Mouse (Mus musculus): ENCODE measurements around the gene Hoxd11.

The Hoxd11 gene

DNA sequence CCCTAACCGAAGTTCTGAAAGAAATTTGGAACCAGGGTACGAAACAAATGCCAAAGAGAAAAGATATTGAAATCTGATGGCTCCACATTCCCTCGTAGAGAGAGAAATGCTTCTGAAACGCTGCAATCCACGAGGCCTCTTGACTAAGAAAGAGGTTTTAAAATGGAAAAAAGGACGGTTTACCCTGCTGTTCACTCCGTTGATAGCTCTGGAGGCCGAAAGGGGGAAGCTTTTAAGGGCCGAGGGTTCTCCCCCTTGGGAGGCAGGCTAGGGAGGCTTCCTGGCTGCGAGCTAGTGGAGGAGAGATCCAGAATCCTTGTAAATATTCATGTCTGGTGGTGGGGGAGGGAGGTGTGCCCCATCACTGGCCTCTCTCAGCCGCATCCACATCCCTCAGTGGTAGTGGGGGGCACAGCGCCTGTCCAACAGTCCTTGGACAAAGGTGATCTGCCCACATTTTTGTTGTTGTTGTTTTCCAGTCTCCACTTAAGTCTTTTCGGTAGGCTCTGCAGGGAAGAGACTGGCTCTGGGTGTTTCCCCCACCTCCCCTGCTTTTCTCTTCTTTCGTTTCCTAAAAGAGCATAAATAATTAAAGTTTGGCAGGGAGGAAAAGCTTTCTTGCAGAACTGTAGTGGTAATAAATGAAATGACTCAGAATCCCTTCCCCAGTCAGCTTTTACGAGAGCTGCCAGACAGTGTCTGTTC is at the start of gene Hoxd11:
TSS of gene Hoxd11 (plus strand) at position 667 of the 705 bp plus-strand sequence.
- DNase-seq, result no peak

DNA sequence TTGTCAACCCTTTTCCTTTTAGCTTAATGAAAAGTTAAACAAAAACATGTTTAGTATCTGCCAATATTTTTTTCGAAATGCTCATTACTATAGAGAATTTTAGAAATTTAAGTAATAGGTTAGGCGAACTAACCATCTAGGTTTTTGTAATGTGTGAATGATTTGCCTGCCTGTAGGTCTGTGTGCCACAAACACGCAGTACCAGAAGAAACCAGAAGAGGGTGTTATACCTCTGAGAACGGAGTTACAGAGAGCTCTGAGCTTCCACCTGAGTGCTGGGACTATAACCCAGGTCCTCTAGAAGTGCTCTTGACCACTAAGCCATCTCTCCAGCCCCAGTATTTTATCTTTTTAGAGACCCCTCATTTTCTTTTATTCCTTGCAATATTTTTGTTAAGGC is 43.9 kb upstream of the Hoxd11 start:
- DNase-seq, result no peak

DNA sequence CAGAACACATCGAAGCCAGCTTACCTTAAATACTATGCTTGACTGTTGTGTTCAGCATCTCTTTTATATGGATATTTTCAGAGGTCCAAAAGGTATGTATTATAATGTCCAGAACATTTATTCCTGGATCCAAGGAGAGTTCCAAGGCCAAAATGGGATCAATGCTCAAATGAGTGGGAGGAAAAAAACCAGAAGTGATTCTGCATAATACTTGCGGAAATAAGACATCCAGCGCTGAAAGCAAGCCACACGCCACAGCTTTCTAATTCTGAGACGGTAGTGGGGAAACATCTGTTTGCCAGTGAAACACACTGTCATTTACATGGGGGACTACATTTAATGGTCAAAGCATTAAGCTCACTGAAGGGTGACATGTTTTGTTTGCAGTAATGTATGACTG is 36.9 kb upstream of the Hoxd11 start:
- no peak for DNase-seq

DNA sequence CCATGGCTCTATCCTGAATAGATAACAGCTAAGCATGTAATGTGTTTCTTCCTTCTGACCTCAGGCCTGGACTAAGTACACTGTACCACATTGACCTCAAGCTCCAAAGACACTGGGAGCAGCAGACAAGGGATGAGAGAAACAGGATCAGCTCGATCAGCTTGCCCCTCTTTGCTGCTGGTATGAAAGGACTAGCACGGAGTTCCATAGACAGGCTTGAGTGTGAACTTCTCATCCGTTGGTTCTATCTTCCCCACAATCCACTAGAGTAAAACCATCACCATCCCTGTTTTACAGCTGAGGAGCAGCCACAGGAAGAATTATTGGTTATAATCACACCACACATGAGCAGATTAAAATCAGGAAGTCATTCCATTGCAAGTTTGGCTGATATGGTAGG is 33.7 kb upstream of the Hoxd11 start:
- DNase-seq, result no peak

DNA sequence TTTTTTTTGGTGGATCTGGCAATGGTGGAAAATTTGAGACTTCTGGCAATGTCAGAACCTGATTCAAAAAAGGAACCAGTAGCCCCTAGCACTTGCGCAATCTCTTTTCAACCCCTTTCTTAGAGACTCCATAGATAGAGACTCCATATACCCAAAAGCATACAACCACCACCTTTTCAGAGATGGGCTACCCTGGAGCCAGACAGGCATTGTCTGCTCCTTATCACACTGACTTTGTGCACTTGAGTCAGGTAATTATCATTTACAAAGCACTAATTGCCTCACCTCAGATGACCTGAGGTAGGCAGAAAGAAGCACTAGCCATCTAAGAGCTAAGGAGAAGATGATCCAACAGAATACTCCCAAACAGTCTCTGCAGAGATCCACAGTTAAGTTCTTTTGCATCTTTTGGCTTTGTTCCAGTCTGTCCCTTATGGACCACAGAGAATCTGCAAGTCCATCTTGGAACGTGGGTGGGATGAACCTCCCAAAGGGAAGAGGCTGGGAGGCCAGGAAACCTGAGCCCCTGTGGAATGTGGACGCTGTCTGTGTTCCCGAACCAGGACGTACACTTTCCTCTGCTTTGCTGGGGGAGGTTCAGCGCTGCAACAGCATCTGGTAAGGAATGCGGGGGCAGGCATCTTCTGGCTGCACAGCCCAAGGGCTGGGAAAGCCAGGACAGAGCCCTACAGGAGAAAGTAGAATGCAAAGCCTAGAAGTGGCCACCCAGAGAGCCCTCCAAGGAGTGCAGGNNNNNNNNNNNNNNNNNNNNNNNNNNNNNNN is 32.1 kb upstream of the Hoxd11 start:
- DNase-seq, result no peak

DNA sequence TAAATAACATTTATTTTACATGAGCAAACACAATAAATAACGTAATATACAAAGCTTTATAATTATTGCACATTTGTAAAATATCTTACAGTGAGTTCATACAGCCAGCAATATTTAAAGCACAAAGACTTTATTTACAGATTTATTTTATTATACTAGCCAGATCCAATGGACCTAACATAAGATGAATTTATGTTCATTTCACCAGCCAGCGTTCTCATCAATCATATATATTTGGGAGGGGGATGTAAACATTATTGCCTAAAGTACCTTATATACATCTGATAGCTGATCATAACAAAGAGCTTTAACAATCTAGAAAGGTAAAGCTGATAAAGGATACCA is 26.4 kb upstream of the Hoxd11 start:
- DNase-seq, result no peak

DNA sequence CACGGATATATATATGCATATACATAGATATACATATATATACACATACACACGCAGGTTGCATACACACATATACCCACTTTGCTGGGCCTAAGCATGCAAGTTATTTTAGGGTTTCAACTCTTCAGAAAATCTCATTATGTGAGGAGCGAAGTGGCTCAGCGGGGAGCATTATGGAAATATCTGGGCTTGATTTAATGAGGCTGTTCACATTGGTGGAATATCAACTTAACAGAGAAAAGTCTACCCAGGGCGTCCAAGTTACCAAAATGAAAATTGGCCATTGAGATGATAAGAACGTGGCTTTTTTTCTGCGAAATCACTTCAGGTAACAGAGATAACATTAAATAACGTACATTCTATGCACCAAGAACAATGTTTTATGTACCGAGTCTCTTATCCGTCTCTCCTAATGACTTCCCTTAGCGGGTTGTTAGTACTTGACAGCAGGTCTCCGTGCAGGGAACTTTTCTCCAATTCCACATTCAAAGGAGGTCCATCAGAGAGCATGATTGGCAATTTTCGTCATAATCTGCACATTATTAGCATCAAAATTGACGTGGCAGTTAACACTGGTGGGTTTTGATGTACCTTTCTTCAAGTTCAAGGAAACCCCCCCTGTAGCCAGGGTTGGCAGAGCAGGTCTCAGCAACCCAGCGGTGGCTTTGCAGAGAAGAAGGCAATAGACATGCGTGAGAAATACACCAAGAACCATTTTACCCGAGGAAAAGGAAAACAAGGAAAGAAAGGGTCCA is 25.4 kb upstream of the Hoxd11 start:
- DNase-seq, result no peak

DNA sequence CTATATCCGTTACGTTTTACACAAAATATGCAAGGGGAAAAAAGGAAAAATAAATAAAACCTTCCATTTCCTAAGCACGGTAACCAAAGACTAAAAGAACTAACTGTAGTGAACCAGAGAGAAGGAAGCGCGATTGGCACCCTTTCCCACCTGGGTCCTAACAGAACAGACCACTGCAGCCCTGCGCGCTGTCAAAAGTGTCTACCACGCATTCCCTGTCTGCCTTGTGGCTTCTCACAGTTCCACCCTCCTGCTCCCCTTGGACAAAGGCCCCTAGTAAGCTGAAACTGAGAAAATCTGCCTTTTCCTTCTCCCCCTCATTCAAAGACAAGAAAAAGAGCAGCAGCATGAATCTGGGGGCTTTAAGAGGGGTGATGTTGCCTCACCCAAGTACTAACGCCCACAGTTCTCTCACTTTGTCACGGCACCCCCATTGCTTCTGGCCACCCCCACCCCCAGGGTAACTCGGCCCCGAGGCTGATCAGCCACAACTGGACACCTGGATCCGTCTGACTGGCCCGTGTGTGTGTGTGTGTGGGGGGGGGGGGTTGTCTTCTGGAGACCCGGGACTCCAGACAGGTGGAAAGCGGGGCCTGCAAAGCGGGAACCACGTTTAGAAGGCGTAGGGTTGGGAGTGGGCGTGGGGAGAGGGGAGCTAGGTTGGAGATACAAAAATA is 24.5 kb upstream of the Hoxd11 start:
- DNase-seq, result no peak

DNA sequence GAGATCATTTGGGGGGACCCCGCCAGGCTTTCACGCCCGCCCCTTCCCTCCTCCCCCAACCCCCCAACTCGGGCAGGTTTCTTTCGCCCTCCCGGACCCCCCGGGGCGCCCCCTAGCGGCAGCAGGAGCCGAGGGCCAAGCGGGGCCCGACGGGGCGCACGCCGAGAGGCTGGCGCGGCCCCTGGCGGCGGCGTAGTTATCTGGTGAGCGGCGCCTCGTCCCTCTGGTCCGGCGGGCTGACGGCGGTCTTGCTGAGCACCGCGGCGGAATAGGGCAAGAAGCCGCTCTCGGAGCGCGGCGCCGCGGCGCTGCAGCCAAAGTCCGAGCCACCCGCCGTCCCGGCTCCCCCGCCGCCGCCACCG is 24.0 kb upstream of the Hoxd11 start:
- no peak for DNase-seq

DNA sequence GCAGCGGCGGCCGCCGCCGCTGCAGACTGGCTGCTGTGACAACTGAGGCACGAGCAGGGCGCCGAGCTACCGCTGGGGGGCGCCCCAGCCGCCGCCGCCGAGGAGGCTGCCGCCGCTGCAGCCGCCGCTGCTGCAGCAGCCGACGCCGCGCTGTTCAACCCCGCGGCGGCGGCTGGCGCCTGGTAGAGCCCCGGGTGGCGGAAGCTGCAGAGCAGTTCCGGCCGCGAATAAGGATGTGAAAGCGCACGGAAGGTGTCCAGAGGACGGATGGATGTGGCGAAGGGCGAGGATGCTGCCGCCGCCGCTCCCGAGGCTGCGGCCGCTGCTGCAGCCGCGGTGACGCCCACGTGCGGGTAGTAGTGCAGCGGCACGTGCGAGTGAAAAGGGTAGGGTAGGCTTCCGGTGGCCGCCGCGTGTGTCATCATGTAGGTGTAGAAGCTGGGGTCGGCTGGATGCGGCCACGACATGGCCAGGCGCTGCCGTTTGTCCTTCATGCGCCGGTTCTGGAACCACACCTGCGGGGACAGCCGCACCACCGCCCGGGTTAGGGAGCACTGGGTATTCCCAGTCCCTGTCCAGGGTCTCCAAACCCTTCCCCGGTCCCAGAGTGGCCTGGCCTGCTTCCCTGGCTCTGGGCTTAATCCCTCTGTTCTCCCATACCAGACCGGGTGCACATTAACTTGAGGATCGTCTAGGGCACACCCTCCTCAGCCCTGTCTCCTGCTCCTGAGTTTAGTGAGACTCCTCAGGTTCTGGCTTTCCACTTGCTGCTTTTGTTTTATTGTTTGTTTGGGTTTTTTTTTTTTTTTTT is 23.3 kb upstream of the Hoxd11 start:
- DNase-seq, result no peak

DNA sequence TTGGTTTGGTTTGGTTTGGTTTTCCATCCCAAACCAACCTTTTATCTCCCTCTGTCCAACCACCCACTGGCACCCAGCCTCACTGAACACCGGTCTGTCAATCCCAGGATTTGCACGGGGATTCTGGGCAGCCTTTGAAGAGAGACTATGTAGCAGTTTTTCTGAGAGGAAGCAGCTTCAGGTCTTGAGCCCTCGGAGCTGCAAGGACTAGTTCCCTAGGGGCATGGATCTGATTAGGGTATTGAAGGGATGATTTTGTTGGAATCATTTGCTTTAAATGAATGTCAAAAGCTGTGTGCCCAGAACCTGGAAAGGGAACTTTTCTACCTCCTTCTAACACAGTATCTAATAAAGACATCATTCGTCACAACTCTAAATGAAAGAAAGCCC is 22.7 kb upstream of the Hoxd11 start:
- no peak for DNase-seq

DNA sequence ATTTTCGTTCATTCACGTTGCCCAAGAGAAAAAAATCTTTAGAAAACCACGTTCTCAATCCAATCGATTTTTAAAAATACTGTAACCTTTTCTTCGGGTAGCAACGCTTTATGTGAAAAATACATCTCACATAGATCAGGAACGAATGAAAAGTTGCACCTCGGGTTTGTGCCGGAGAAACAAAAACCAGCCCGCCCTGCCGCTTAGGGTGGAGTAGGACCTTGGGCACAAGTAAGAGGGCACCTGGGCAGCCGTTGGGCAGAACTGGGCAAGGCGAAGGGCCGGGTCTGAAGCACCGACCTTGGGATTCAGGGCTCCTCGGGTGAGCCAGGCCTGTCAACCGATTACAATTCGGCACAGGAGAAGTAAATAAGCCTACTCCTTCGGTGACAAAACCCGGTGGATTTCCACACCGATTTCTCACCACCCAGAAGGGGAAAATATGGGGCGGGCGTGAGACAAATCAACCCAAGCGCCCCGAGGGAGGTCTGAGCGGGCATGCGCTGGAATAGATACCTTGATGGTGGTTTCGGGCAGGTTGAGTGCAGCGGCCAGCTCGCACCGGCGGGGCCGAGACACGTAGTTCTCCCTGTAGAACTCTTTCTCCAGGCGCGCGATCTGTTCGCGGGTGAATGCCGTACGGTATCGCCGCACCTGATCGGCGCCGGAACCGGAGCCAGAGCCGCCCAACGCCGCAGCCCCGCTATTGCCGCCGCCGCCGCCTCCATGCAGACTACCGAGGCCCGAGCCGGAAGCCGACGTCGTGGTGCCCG is 21.9 kb upstream of the Hoxd11 start:
- DNase-seq, result no peak

DNA sequence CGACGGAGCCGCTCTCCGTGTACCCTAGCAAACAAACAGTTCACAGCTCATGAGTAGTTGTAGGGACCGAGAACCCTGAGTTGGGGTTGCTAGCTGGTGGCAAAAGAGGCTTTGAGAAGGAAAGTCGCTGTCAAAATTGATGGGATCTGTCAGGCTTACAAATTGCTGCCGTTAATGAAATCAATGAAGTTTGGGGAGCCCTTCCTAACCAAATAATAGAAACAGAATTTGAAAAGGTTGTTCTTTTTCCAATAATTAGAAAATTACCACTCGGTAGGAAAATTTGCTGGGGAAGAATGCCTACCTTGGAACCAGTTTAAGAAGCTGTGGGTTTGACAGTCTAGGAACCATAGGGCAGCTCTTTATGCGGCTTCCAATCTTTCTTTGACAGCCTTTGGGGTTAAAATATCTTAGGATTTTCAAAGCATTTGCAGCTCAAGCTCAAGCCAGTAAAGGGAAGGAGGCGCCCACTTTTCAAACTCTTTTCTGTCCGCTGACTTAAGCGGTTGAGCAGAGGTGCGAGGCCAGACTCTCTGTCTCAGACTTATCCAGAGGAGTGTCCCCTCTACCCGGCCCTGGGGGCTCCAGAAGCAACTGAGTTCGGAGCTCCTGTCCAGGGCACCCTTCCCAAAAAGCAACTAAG is 21.2 kb upstream of the Hoxd11 start:
- DNase-seq, result no peak

DNA sequence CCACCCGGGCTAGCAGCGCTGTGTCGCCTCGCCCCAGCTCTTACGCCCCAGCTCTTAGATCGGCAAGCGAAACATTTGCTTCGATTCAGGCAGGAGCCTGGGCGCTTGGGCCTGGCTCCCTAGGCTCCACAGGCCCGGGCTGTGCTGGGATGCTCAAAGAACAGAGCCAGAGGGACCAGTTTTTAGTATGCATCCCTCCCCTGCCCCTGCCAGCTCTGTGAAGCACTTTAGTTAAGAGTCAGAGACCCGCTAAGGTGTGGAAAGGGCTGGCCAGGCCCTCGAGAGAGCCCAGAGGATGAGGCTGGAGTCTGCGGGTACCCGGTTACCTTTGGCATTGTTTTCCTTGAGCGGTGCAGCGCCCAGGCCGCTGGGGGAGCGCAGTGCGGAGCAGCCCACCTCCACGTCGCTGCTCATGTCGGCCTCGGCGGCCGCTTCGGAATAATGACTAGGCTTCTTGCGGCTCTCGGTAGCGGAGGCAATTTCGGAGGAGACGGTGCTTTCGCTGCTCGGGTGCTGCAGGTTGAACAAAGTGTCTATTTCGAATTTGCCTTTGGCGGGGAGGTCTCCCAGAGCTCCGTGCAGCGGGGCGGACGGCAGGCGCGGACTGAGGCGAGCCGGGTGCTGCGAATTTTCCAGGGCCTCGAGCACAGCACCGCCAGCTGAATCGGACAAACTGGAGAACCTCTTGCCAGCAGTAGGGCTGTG is 20.5 kb upstream of the Hoxd11 start:
- no peak for DNase-seq

DNA sequence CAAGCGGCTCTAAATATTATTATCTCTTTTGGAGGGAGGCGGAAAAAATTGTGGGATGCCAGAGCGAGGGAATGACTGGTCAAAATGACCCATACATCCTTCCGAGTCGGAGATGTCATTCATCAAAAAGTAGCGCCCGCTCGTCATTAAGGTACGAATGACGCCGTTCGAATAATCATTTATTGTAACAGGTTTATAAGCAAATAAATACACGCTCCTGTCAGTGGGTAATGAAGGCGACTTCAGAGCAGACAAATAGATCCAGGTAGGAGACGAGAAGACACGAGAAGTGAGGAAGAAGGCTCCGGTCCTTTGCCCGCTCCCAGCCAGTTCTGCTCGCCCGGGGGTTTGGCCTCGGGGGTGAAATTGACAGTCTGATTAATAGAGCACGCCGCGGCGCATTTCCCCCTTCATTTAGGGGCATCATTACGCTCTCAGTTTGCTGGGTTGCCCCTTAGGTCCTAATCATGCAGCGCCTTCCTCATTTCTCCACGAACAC is 19.8 kb upstream of the Hoxd11 start, which contains the start of gene Evx2:
TSS of gene Evx2 (minus strand) at position 51 of the 499 bp plus-strand sequence.
- DNase-seq, result no peak

DNA sequence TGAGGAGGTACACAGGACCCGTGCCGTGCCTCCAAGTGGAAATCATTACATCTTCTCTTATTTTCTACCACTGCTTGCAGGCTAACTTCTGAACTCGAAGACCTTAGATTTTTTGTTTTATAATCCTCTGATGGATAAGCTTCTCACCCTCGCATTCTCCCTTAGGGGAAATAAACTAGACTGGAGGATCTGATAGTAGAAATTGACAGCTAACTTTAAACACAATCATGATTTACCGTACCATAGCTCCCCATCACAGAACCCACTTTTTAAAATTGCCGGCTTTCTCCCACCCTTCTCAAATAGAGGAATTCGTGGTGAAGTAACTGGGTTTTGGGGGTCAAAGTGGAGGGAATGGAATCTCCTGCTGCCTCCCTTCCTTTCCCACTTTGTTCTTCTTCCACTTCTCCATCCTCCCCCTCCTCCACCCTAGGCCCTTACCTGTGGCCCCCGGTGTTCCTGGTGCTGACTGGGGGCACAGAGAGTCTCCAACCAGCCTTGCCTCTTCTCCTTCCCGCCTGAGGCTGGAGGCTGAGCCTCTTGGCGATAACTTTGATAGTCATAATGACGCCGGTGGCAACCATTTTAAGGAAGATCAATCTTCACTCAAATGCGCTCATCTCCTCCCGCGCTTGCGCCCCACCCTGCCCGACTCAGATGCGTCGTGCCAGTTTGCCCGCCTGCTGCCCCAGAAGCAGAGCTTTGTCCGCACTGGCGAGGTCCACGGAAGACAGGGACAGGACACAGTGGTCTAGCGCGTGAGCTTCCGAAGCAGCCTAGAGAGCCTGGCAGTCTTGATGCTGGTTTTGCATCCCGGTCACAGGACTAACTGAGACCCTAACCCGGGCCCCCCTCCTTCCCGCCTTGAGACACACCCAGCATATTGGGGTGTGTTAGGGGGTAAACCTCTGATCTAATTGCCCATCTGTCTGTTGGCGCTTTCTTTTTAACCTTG is 18.7 kb upstream of the Hoxd11 start:
- DNase-seq, result no peak

DNA sequence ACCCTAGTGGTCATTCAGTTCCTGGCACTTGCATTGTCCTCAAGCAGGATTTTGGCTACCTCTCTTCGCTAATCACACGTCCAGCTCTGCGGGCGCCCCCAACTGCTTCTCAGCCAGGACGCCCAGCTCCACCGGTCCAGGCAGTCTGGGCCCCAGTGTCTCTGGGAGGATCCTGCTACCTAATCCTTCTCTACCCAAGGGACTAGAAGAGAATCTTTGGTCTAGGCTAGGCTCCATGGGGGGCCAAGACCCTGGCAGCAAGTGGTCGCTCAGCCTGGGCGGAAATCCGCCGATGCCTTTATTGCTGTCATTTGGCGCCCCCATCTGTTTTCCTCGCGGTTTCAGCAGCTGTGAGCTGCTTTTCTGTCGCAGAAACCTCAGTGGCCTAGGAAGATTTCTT is 17.7 kb upstream of the Hoxd11 start:
- DNase-seq, result no peak

DNA sequence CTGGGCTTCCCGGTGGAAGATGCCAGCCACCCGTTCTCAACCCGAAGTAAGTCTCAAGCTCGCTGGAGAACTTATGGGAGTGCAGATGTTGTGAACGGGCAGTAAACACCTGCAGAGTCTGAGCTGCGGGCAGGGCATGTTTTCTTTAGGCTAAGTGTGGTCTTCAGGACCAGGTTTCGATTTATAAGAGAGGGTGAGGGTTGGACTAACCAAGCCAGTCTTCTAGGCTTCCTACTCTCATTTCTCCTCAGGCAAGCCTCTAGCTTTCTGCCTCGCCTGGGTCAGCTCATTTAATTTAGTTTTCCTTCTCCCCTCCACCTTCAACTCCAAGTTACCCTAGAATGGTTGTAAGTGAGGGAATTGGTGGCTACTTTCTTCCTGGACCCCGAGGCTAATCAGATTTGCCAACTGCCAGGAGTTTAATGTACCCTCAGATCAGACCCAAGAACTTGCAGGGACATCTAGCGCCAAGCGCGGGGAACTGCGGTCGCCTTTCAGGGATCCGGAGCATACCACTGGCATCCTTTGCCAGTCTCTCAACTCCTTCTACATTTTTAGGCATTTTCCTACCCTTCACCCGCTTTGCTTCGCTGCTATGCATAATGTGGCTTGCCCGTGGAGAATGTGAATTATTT is 15.9 kb upstream of the Hoxd11 start:
- no peak for DNase-seq

DNA sequence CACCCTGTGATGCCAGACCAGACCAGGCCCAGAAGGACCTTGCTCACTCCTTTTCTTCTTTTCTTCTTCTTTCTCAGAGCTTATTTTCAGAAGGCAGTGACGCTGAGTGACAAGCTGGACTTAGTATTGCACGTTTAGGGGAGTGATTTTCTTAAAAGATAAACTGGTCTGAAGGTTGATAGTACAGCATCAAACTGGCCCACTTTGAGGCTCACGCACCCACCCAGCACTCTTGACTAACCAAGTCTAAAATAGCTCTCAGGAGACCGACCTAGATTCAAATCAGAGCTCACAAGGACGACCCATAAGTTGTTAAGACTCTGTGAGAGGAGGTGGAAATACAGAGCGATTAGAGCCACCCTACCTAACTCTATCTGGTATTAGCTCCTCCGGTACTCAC is 12.9 kb upstream of the Hoxd11 start:
- no peak for DNase-seq
